Mouse (Mus musculus): ENCODE data around the gene Ccdc71l. TPM values are rescaled to one million over a fixed set of nuclear protein-coding genes. Genes with fewer than 3 reads are reported as not detected.

Gene Ccdc71l
- polyA plus RNA-seq, 1 experiment from 2014 or later: 2.6 TPM

- Histone ChIP-seq H3K9ac (no peak overlapping the region), H3K36me3 (no peaks in the 10 kb centered on the region), H3K27me3 (no peaks in the 10 kb centered on the region), H3K4me1 (replicated peaks) (no peaks in the 10 kb centered on the region), H3K4me2 (no peak overlapping the region), H3K9me3 (replicated peaks) (no peaks in the 10 kb centered on the region), H3K27ac (no peak overlapping the region), H3K4me3 (no peak overlapping the region)
- no peak for ATAC-seq (replicated peaks; ENCODE audit: insufficient number of reproducible peaks, insufficient read depth, low FRiP score, low read depth)
- 62% methylated on average over 1 of the region's 1 CpGs for WGBS
Observed at GRCm38 (mm10) chr12:32431004-32431403, 52.5 kb downstream of the Ccdc71l start.

Other genes starting within 250 kb of the Ccdc71l start
- gene Pik3cg, start 170.0 kb upstream of the Ccdc71l start, polyA plus RNA-seq (2015; fragmentation: Nextera tagmentation; extraction: Ambion mirVana): 1.3 and 2.5 TPM in 2 replicates